Mouse (Mus musculus) midbrain, embryonic 14.5 days (tissue): ENCODE data around the gene Hoxb9. TPM values are rescaled to one million over a fixed set of nuclear protein-coding genes. Genes with fewer than 3 reads are reported as not detected.

Experiments used
- ATAC-seq: fragments of 200-750 bp; cut with Nextera tagmentation; 2 replicates; pipeline ENCODE4 v1.8.0; 2017; ENCODE audit warnings: moderate number of reproducible peaks, moderate library complexity; ENCODE audit not compliant: low FRiP score, low TSS enrichment
- DNase-seq: peaks from one replicate; pipeline ENCODE4 v3.0.0-alpha.2; 2015
- H3K27ac ChIP-seq: fragments of 300-500 bp; sonication (generic); replicated peaks from 2 replicates; pipeline ENCODE4 v1.5.1; 2014; ENCODE audit warnings: mild to moderate bottlenecking, low read depth, low read length, moderate library complexity
- H3K27me3 ChIP-seq: fragments of 300-500 bp; sonication (generic); 2 replicates; pipeline ENCODE4 v1.6.1; 2014; ENCODE audit warnings: low read length, control low read depth, mixed read lengths; ENCODE audit not compliant: control insufficient read depth, insufficient read depth
- H3K36me3 ChIP-seq: fragments of 300-500 bp; sonication (generic); 2 replicates; pipeline ENCODE4 v1.6.1; 2014; ENCODE audit warnings: low read length, control low read depth; ENCODE audit not compliant: control insufficient read depth, insufficient read depth
- H3K4me1 ChIP-seq: fragments of 300-500 bp; sonication (generic); 2 replicates; pipeline ENCODE4 v1.6.1; 2014; ENCODE audit warnings: mild to moderate bottlenecking, antibody characterized with exemption, low read length, control low read depth; ENCODE audit not compliant: control insufficient read depth, insufficient read depth
- H3K4me2 ChIP-seq: fragments of 300-500 bp; sonication (generic); 2 replicates; pipeline ENCODE4 v1.6.1; 2014; ENCODE audit warnings: mild to moderate bottlenecking, low read length, moderate library complexity
- H3K4me3 ChIP-seq: fragments of 300-500 bp; sonication (generic); replicated peaks from 2 replicates; pipeline ENCODE4 v1.5.1; 2014; ENCODE audit warnings: low read depth, low read length
- H3K9ac ChIP-seq: fragments of 300-500 bp; sonication (generic); replicated peaks from 2 replicates; pipeline ENCODE4 v1.6.1; 2014; ENCODE audit warnings: mild to moderate bottlenecking, low read length, moderate library complexity
- H3K9me3 ChIP-seq: fragments of 300-500 bp; sonication (generic); 2 replicates; pipeline ENCODE4 v1.6.1; 2016; ENCODE audit warnings: low read length, control low read depth, mixed read lengths; ENCODE audit not compliant: control insufficient read depth
- WGBS: fragments of 180-500 bp; shearing (Covaris S2); extraction: QIAGEN DNeasy Blood & Tissue Kit; methylation state at CpG from one replicate; pipeline ENCODE4 v1.1.7; 2014; 5-methylcytosine and 5-hydroxymethylcytosine counted together
- polyA plus RNA-seq: library from polyadenylated mRNA; unstranded; fragments of >200 nt; fragmentation: Nextera tagmentation; extraction: Ambion mirVana; gene quantifications from 2 replicates; pipeline ENCODE4 v1.2.1, GENCODE M21; 2014

The Hoxb9 gene
- polyA plus RNA-seq, 1 experiment from 2014 or later = not detected

- H3K27ac ChIP-seq = no peak overlapping the region
- H3K9ac ChIP-seq = no peak overlapping the region
These were observed 35.1 kb downstream of the Hoxb9 start for GRCm38 (mm10) chr11:96306183-96306907.

GRCm38 (mm10) chr11:96306908-96307269 lies 35.6 kb downstream of the Hoxb9 start:
- no peak overlapping the region for H3K9ac ChIP-seq

More at GRCm38 (mm10) chr11:96306183-96306907, 35.1 kb downstream of the Hoxb9 start:
- ATAC-seq (no peak), DNase-seq (no peak)
- peaks cover 100% of the 10 kb centered on the region for H3K27me3 ChIP-seq
- H3K4me2 ChIP-seq = no peak overlapping the region
- H3K4me3 ChIP-seq = no peak overlapping the region
- H3K4me1 ChIP-seq = no peaks in the 10 kb centered on the region
- WGBS = 4% methylated on average over 7 of the region's 7 CpGs
- no peaks in the 10 kb centered on the region for H3K36me3 ChIP-seq
- no peaks in the 10 kb centered on the region for H3K9me3 ChIP-seq

GRCm38 (mm10) chr11:96308763-96309162 lies 37.5 kb downstream of the Hoxb9 start:
- Histone ChIP-seq H3K27me3 (peaks cover 100% of the 10 kb centered on the region), H3K27ac (no peak overlapping the region), H3K4me1 (no peaks in the 10 kb centered on the region), H3K4me2 (no peak overlapping the region), H3K9me3 (no peaks in the 10 kb centered on the region), H3K36me3 (no peaks in the 10 kb centered on the region), H3K9ac (no peak overlapping the region), H3K4me3 (no peak overlapping the region)
- no peak for DNase-seq
- ATAC-seq = no peak
- WGBS = 11% methylated on average over 4 of the region's 4 CpGs

More at GRCm38 (mm10) chr11:96306908-96307269, 35.6 kb downstream of the Hoxb9 start:
- DNase-seq (no peak), ATAC-seq (no peak)
- Histone ChIP-seq H3K4me1 (no peaks in the 10 kb centered on the region), H3K9me3 (no peaks in the 10 kb centered on the region), H3K36me3 (no peaks in the 10 kb centered on the region), H3K27ac (no peak overlapping the region), H3K4me2 (no peak overlapping the region), H3K27me3 (peaks cover 100% of the 10 kb centered on the region), H3K4me3 (no peak overlapping the region)
- 3% methylated on average over 13 of the region's 13 CpGs for WGBS

- Histone ChIP-seq H3K27me3 (peaks cover 100% of the 10 kb centered on the region), H3K4me3 (no peak overlapping the region), H3K27ac (no peak overlapping the region), H3K36me3 (no peaks in the 10 kb centered on the region), H3K4me1 (no peaks in the 10 kb centered on the region), H3K9me3 (no peaks in the 10 kb centered on the region), H3K9ac (no peak overlapping the region), H3K4me2 (no peak overlapping the region)
- 3% methylated on average over 4 of the region's 4 CpGs for WGBS
- ATAC-seq (no peak), DNase-seq (no peak)
These were observed 38.0 kb downstream of the Hoxb9 start for GRCm38 (mm10) chr11:96309288-96309687.

- no peak overlapping the region for H3K4me3 ChIP-seq
- no peak for DNase-seq
- H3K27me3 ChIP-seq = peaks cover 100% of the 10 kb centered on the region
- no peak overlapping the region for H3K9ac ChIP-seq
- ATAC-seq = no peak
- no peak overlapping the region for H3K27ac ChIP-seq
- WGBS = 3% methylated on average over 20 of the region's 20 CpGs
- no peak overlapping the region for H3K4me2 ChIP-seq
- no peaks in the 10 kb centered on the region for H3K9me3 ChIP-seq
- H3K4me1 ChIP-seq = no peaks in the 10 kb centered on the region
- no peaks in the 10 kb centered on the region for H3K36me3 ChIP-seq
These were observed 39.1 kb downstream of the Hoxb9 start for GRCm38 (mm10) chr11:96310183-96310938.

GRCm38 (mm10) chr11:96311097-96311496 lies 39.8 kb downstream of the Hoxb9 start:
- no peaks in the 10 kb centered on the region for H3K4me1 ChIP-seq
- H3K27ac ChIP-seq = no peak overlapping the region
- no peaks in the 10 kb centered on the region for H3K36me3 ChIP-seq
- ATAC-seq (no peak), DNase-seq (no peak)
- H3K9me3 ChIP-seq = no peaks in the 10 kb centered on the region
- H3K4me2 ChIP-seq = no peak overlapping the region
- H3K4me3 ChIP-seq = no peak overlapping the region
- WGBS = 7% methylated on average over 6 of the region's 6 CpGs
- H3K27me3 ChIP-seq = peaks cover 100% of the 10 kb centered on the region
- H3K9ac ChIP-seq = no peak overlapping the region

GRCm38 (mm10) chr11:96311520-96312417 lies 40.5 kb downstream of the Hoxb9 start:
- H3K9me3 ChIP-seq = no peaks in the 10 kb centered on the region
- no peak overlapping the region for H3K27ac ChIP-seq
- H3K9ac ChIP-seq = no peak overlapping the region
- no peaks in the 10 kb centered on the region for H3K4me1 ChIP-seq
- H3K4me2 ChIP-seq = no peak overlapping the region
- ATAC-seq = no peak
- WGBS = 2% methylated on average over 31 of the region's 31 CpGs
- DNase-seq = peak; percentile 85
- no peak overlapping the region for H3K4me3 ChIP-seq
- peaks cover 100% of the 10 kb centered on the region for H3K27me3 ChIP-seq
- H3K36me3 ChIP-seq = no peaks in the 10 kb centered on the region

- no peak for DNase-seq
- H3K9me3 ChIP-seq = no peaks in the 10 kb centered on the region
- H3K4me1 ChIP-seq = no peaks in the 10 kb centered on the region
- H3K36me3 ChIP-seq = no peaks in the 10 kb centered on the region
- no peak overlapping the region for H3K27ac ChIP-seq
- no peak overlapping the region for H3K4me2 ChIP-seq
- no peak for ATAC-seq
- no peak overlapping the region for H3K4me3 ChIP-seq
- H3K27me3 ChIP-seq = peaks cover 100% of the 10 kb centered on the region
- H3K9ac ChIP-seq = no peak overlapping the region
- 20% methylated on average over 2 of the region's 2 CpGs for WGBS
These were observed 41.9 kb downstream of the Hoxb9 start for GRCm38 (mm10) chr11:96313134-96313533.
